Mouse (Mus musculus) cerebellum, adult 18-20 months (tissue): ENCODE measurements at regions not wholly inside any gene's neighbourhood (a gene's known extent, or its start where the extent isn't known, plus 50 kb on each side); places are given as distances from the start of the nearest gene placed in this dataset.

ENCODE experiments used
- DNase-seq, 2 experiments: peaks; one replicate each; pipeline ENCODE4 v3.0.0; 2021

DNA sequence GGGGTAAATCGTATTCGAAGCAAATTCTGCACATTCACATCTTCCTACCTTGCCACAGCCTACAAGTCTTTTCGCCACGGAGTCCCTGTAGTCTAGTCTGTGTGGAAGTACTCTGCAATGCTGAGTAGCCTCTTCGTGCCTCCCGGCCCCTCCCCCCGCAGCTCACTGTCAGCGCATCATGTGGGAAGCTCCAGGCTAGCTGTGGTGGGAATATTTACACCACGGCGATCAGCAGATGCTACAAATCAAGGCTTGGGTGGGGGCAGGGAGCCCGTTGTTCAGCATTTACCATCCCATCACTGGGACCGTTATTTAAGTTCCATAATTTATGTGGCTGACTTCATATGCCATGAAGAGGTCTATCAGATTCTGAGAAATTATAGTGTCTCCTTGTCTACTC, 358.5 kb downstream of the Bcor start:
- DNase-seq = no peak

DNA sequence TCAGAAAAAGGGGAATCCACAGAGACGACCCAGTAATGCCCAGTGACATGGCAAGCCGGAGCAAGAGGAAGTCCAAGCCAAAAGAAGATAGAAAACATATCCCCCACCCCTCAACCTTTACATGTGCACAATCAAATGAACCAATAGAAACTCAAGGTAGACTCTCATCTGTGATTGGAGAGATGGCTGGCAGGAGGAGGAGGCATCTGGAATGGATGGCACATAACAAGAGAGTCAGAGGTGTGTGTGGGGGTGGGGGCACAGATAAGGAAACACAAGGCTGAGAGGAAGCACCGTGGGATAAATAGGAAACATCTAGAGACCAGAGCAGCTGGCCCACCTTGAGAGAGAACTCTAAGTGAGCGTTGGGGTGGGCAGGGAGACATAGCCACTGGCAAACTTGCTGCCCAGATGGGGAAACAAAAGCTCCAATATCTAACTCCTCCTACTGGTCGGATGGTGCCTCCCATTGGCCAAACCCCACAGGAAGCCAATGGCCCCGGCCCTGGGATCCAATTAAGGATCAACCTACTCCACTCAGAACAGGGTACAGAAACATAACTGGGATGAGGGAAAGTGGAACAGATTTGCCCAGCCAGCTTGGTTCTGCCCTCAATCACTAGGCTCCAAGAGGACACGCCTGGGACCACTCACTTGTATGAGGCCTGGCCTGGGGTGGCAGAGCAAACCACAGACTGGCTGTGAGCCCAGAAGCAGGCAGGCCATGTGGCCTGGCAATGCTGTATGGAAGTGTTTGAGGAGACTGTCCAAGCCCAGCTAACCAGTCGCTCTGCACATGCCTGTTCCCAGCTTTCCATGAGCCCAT, 357.9 kb downstream of the Bcor start:
- DNase-seq = peak; percentile 39 to 55

DNA sequence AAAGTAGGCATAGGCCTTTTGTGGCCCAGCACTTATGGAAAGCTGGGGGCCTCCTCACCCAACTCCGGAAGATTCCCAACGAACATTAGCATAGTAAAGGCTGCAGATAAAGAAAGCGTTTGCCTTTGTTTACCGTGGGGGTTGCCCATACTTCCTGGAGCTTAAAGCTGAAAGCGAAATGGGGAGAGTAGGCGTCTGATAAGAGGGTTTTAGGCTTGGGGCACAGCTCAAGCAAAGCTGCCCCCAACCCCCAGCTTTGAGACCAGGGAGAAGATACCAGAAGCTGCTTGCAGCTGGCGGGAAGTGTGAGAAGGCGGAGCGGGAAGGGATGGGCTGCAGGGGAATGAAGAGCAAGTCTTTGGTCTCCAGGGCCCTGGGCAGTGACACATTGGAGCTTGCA, 356.9 kb downstream of the Bcor start:
- no peak for DNase-seq

DNA sequence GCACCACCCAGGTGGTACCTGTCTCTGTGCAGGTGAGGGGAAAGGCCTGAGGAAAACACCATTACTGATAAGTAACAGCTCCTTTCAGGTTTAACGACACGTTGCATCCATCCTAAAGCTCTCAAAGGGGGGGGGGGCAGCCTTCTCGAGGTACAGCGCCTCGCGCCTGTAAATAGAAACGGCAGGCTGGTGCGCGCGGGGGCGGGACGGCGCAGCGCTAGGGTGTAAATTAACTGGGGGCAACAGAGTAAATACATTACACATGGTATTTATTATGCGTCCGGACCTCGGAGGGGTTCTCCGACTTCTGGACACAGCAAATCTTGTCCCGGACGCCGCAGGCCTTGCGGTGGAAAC, 353.3 kb downstream of the Bcor start:
- DNase-seq = no peak

DNA sequence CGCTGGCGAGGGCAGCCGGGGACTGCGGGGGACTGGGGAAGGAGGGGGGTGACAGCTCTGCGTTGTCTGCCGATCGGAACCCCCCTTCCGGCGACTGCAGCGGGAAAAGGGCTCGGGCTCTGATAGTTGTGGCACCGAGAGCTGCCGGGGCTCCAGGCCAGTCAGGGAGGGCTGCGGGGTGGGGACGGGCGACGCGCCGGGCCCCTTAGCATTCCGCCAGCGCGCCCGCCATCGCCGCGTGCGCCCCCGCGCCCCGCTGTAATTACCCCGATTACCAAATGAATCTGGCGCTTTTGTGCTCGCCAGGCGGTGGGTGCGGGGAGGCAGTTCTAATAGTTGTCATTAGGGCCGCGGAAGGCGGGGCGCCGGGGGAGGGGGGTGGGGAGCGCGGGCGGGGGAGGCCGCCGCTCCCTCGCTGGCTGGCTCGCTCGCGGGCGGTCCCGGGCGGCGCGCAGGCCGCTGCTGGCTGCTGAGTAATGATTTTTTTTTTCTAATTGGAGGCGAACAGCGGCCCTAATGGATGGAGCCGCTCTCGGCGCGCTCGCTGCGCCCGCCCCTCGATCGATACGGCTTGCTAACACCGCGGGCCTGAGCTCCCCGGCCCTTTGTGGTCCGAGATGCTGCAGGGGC, 352.8 kb downstream of the Bcor start:
- peak in 1 of 2 experiments; percentile 46 for DNase-seq

DNA sequence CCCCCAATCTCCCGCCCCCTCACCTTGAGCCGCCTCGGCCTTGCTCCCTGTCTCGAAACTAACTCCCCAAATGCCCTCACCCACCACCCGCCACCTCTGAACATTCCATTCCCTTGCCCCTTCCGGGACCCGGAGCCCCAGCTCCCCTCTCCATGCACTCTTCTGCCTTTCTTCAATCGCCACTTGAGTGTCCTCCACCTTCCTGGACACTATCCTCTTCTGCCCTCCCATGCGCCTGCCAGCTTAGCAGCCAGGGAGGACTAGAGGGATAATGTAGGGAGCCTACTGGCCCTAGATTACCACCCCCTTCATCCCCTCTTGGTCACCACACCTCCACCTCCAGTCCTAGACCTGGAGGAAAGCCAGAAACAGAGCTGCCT, 352.3 kb downstream of the Bcor start:
- no peak for DNase-seq

DNA sequence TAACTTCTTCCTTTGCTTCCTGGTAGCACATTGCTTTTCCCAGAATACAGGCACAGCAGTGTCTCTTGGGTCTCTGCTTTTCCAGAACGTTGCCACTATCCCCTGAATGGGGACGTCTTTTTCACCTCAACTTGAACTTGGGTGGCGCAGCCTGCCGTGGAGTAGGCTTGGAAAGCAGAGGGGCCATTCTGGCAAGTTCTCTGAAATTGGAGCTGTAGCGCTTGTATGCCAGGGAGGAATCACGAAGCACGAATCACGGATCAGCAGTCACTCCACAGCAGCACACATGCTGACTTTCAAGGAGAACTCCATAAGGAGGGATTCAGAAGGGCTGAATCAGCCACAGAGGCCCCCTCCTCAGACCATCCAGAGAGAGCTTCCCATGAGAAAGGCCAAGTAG, 351.2 kb downstream of the Bcor start:
- no peak for DNase-seq

DNA sequence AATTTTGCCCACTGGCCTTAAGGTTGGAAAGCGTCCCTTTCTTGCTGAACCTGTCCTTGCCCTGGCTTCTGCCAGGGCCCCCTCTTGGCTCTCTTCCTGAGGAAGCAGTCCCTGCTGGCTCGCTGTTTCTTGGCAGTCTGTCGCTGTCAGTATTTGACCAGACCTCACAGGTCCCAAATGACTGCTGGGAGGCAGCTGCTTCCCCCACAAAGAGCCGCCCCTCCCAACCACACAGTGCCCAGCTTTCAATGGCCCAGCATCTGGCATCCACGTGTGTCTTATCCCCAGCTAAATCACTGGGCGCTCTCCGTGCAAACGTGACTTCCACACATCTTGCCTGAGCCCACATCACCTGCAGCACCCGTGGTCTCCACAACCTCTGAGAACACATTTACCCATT, 345.3 kb downstream of the Bcor start:
- DNase-seq = no peak

DNA sequence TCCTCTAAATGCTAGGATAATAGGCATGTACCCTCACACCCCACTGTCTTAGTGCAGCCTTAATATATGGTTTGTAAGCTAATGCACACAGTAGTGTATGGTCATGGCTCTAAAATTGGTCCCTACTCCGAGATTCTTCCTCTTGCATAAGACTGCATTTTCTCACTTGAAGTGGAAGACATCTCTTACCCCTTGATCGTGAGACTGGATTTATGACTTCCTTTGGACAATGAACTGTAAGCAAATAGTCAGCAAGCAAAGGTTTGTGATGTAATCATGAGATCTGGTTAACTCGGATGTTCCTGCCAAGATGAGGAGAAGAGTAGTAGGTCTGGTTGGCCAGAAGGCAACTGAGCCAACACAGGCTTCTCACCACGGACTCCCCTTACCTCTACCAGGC, 344.3 kb downstream of the Bcor start:
- no peak for DNase-seq

DNA sequence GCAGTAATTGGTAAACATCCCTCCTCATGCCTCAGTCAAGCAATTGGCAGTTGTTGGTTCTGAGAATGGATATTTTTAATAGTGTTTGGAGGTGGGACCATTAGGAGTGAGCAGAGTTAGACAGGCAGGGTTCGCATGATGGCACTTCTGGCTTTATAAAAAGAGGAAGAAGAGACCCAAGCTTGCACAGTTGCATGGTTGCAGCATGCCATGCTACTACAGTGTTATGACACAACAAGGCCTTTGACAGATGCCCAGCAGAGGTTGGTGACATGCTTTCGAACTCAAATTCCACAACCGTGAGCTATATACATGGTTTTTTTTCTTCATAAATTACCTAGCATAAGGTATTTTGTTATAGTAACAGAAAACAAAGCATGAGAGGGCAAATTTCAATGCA, 341.5 kb downstream of the Bcor start:
- DNase-seq = no peak

DNA sequence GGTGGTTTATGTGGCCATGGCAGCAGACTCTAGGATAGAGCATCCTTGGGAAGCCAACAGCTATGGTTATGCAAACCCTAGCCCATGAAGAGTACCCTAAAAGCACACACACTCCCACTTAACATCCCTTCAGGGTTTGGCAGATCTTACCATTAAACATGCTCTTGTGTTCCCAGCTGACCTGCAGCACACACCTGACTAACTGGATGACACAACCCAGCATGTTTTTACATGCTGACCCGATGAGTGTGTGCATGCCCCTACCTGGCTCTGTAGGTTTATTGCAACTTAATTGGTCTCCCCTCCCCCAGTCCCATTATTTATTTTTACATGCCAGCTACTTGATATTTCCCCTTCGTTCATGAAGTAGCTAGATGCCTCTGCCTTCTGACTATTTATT, 339.0 kb downstream of the Bcor start:
- DNase-seq = no peak

DNA sequence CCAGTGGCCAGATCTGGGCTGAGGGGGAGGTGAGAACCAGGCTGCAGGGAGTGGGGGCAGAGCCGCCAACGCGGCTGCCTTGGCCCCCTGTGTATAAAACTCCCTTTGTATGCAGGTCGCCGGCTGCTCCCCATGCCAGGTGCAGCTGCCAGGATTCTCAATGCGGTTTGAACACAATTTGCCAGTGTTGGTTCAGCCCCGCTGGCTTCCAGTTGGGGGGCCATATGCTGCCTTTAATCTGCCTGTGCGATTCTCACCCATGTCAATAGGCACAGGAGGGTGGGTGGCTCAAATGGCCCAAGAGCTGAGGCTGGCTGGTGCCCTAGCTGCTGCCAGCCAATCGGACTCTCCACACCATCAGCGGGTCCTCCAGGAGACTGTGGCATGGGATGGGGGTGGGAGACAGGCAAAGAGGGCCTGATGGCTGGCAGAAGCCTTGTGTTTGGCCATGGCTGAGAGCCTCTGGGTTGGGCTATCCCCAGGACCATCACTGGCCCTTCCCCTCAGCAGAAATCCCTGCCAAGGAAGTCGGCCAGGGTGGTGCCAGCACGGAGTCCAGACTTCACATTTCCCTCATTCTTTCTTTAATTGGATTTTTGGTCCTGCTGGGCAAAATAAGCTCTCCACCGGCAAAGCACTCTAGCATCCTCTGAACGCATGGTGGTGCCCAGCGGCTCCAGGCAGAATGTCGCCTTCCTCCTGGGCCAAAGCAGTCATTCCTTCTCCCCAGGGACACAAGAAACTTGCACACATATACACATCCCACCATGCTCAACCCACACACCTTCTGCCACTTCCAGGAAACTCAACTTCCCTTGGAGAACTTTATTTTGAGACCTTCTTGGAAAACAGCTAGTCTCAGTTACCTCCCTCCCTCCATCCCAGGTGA, 338.0 kb downstream of the Bcor start:
- DNase-seq = peak; percentile 82 to 85

DNA sequence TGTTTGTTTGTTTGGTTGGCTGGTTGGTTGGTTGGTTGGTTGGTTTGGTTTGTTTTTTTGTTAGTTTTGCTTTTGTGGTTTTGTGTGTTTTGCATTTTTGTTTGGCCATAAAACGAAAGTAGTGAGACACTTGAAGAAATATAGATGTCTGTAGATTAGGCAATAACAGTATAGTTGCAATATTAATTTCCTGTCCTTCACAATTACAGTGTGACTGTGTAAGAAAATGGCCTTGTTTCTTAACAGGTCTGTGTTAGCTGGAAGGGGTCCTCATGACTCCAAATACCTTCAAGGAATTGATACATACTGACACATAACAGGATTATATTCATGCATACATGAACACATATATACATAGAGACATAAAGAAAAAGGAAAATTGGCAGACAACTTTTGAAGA, 334.2 kb downstream of the Bcor start:
- no peak for DNase-seq

DNA sequence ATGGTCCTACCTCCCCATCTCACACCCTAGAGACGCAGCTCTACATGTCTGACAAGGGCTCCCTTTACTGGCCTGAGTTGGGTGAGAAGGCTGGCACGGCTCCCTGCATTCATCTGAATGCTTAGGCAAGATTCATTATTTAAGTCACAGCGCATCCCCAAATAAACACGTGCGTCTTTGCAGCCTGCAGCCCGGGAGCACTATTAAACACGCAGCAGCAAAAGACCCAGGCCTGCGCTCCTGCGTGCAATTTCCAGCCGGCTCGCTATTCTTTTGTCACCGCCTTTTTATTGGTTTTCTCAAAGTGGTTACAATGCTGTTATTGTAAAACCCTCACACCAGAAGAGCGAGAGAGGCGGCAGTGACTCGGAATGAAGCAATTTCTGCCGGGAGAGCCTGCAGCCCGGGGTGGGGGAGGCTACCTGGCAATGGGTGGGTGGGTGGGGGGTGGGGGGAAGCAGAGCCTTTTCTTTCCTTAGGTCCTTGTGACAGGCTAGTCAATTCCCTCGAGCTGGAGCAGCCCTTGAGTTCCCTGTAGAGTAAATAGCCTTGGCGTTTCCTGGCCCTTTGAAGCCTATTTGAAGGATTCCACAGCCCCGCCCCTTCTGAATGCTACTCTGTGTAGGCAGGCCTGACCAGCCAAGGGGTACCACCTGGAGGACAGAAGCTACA, 333.3 kb downstream of the Bcor start:
- no peak for DNase-seq

DNA sequence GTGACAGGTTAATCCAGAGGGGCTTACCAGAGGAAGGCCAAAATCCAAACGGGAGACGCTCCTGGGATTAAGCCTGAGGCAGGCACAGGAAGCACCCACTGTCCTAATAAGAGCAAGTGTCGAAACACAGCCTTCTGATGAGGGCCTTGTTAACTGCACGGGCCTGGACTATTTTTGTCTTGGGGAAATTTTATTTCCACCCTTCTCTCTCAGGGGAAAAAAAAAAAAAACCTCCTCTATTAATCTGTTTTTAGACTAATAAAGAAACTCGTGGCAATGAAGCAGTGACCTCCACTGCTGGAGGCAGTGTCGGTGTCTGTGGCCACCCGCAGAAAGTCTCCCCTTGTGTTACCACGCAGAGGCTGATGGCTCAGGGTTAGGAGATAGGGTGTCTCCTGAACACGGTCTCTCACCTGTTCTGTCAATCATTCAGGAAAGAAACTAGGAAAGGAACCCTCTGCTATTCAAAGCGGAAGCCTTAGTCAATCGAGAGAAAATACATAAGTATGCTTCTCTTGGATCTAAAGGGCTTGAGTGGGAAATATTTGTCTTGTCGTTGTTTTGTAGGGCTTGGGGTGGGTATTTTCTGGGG, 330.6 kb downstream of the Bcor start:
- no peak for DNase-seq

DNA sequence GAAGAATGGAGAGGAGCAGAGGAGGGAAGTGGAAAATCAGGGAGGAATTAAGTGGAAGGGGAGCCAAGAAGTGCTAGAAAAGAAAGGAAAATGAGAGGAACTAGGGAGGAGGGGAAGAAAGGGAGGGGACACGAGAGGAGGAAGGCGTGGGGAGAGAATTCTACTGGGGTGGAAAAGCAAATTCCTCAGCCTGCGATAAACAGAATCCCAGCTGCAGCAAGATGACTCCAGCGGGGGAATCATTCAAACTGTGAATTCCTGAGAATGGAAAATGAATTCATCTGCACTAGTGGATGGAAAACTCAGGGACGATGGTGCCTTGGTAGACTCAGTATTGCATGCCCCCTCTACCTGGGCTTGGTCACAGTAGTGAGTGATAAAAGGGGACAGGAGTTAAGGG, 322.6 kb downstream of the Bcor start:
- no peak for DNase-seq

DNA sequence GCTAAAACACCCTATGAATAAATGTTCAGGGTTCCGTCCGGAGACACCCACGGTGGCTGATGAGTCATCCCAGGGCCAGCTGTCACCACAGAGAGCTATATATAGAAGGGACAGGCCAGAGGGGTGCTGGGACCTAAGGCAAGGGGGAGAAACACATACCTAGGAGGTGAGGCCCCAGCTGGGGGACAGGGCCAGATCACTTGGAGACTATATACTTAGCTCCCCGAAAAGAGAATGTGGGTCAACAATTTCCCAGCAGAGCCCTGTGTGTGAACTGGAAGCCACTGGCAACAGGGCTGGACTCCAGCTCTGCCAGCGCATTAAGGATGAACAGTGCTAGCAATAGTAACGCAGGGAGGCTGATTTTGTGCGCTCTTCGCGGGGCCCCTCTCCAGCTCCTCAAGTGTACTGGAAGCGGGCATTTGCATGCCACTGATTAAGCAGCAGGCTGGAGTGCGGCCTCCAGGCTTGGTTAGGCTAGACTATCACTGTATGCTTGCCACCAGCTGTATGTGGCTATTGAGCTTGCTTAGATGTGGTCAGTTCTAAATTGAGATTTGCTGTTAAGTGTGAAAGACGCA, 320.4 kb downstream of the Bcor start:
- DNase-seq = peak; percentile 58 to 65

DNA sequence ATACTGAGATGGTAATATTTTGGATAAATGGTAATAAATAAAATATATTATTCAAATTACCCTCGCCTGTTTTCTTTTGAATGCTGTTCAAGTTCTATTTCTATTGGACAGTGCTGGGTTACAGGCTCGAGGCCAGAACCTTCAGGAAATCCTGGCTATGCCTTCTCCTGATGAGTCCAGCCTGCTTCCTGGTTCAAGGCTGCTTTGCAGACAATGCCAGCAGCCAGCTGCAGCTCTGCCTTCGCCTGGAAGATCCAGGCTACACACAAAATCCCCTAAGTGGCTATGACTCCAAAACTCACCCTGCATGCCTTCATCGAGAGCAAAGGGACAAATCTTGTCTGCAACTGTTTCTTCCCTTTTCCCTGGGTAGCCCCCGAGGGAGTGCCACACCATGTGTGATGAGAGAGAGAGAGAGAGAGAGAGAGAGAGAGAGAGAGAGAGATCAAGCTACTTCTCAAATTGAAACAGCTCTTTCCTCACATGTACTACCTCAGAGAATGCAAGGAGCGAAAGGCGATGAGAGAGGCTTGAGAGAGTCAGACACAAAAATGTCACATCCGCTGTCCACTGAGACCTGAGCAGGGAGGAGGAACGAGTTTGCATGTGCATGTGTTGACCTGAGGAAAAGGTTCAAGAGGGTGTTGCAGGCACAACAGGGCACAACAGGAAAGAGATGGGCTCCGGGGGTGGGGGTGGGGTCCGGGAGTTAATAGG, 319.7 kb downstream of the Bcor start:
- peak in 1 of 2 experiments; percentile 15 for DNase-seq

DNA sequence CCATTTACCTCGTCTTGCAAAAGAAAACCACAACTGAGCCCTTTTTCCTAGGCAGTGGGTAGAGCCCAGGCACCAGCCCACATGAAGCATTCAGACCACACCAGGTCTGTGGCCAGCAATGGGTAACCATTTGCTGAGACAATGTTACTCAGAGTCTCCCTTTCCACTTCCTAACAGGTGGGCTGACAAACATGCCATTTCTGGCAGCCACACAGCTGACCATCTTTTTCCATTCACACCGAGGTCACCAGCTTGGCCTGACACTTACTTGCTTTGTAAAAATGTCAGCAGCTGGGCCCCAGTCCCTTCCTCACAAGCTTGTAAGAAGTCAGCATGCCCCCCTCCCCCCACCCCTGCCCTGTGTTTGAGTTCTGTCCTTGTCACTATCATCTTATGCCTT, 314.6 kb downstream of the Bcor start:
- no peak for DNase-seq

DNA sequence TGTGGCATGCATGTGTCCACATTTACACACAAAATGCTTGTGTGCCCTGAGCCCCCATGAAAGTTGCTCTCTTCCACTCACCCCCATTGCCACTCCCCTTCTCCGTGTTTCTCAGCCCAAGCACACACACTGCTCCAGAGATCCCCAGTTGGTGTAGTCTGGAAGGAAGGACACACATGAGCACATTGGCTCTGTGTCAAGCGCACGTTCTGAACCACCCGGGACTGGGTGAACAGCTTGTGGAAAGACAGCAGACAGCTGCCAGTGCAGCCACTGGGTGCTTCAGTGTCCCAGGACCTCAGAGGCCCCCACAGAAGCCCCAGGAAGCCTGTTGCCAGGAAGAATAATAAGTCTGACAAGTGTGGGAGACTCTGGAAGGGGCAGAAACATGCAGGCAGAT, 304.2 kb downstream of the Bcor start:
- no peak for DNase-seq

DNA sequence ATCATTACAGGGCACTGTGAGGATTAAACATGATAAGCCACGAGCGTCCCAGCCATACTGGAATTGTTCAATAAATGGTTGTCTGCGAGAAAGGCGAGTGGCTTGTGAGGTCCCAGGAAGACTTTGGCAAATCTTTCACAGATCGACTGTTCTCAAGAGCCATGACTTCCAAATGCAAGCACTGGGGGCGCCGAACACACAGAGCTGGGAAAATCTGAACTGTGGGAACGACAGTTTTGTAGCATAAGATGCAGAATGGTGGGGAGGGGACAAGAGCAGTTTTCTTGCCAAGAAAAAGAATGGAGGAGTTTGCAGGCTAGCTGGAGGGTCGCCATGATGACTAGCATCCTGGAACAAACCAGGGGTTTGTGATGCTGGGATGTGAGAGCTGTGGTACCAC, 300.8 kb downstream of the Bcor start:
- DNase-seq = no peak
